Mouse (Mus musculus): ENCODE measurements around the gene Fam162a.

DNA sequence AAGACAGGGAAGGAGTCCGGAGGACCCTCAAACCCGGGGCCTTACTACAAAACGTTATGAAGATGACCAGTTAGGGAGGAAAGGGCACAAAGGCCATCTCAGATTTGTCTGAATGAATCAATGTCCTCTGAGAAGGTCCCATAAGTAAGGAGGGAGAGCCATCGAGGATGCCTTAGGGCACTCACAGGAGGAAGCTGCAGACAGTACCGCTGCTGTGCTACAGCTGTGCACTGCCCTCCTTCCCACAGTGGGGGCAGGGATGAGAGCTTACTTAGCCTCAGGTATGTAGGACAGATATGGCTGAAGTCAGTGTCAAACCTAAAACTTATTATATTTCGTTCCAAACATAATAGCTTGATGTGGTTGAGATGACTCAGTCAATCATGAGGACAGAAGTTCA, 19.9 kb downstream of the Fam162a start:
- no peak for TF ChIP-seq POLR2A (IDR thresholded peaks at IDR 0.05; ENCODE audit: borderline replicate concordance, extremely low read depth, low read depth, low read length)
- TF ChIP-seq CTCF (IDR thresholded peaks at IDR 0.05; ENCODE audit: insufficient read depth, low read length), result no peak
